Mouse (Mus musculus): ENCODE results near the gene Arhgap31.

DNA sequence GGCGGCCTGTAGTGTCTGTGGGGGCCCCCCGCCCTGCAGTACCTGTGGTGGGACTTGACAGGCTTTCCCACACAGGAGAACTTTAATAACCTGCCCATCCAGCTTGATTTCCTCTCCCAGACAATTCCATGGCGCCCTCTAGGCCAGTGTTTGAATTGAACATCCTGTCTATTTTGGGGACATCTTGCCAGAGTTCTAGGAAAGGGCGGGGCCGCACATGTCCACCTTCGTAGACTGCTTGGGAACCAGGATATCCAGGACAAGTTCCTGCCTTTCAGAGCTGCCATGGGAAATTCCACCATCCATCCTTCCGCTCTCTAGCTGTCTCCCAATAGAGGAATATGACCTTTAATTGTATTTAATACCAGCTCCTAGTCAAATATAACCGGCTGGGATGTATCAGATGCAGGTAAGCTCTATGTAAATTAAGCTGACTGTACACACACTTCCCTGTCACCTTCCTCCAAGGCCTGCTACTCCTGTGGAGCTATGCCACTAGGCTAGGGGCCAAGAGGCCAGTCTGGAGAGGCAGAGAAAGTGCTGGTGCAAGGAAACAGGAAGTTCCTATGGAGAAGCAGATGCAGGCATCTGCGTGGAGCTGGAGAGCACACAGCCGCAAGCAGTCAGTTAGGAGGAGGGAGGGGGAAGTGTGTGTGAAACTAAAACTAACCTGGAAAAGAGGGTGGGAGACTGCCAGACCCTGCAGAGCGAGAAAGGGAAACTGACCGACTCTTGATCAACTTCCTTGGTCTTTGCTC, 45.2 kb upstream of the Arhgap31 start:
- TF ChIP-seq CTCF (IDR thresholded peaks at IDR 0.05; ENCODE audit: extremely low read depth, insufficient read depth, low read length) (no peak), POLR2A (IDR thresholded peaks at IDR 0.05; ENCODE audit: extremely low read depth, insufficient read depth, low read length) (no peak)

Measured in cortical plate, adult 2 months (tissue).